Mouse (Mus musculus) megakaryocyte, adult 5-6 weeks (primary cell): ENCODE results near the gene Dnase1l2. TPM values are rescaled to one million over a fixed set of nuclear protein-coding genes. Genes with fewer than 3 reads are reported as not detected.

Experiments
- total RNA-seq, 2 experiments: library from RNA; stranded (forward) in 1 of 2; stranded (reverse) in 1 of 2; fragments of 153-499, 151-499 nt in 1 of 2; fragments of 221-1000, 200-1000 nt in 1 of 2; gene quantifications; 2 replicates each; pipeline versions ENCODE4 v1.2.3 to v1.2.4; 2015 to 2017

Dnase1l2 gene
- total RNA-seq, 2 experiments from 2014 or later, result 1.4 to 4.7 TPM

Other genes with a start within 250 kb of the Dnase1l2 start
- gene Tbc1d24, start 237.5 kb downstream of the Dnase1l2 start, total RNA-seq (2015), result 5.5 and 11.8 TPM in 2 replicates
- 4.0 and 4.6 TPM in 2 replicates for gene Tbc1d24, start 237.5 kb downstream of the Dnase1l2 start, total RNA-seq (2017)
- gene Ntn3, start 233.6 kb downstream of the Dnase1l2 start, total RNA-seq (2015), result 0.11 TPM in 1 of 2 replicates, not detected in the other
- gene Ntn3, start 233.6 kb downstream of the Dnase1l2 start, total RNA-seq (2017), result 0.08 TPM in 1 of 2 replicates, not detected in the other
- gene Tedc2, start 222.3 kb downstream of the Dnase1l2 start, total RNA-seq (2015), result 6.6 and 7.8 TPM in 2 replicates
- 12.3 and 13.5 TPM in 2 replicates for gene Tedc2, start 222.3 kb downstream of the Dnase1l2 start, total RNA-seq (2017)
- 34.1 and 35.1 TPM in 2 replicates for gene Ccnf, start 191.6 kb downstream of the Dnase1l2 start, total RNA-seq (2015)
- 40.4 and 49.4 TPM in 2 replicates for gene Ccnf, start 191.6 kb downstream of the Dnase1l2 start, total RNA-seq (2017)
- gene Abca17, start 92.0 kb downstream of the Dnase1l2 start, total RNA-seq (2015), result 0.41 and 0.58 TPM in 2 replicates
- gene Abca17, start 92.0 kb downstream of the Dnase1l2 start, total RNA-seq (2017), result 0.28 and 0.88 TPM in 2 replicates
- gene Abca3, start 91.2 kb downstream of the Dnase1l2 start, total RNA-seq (2015), result 40.2 and 43.6 TPM in 2 replicates
- gene Abca3, start 91.2 kb downstream of the Dnase1l2 start, total RNA-seq (2017), result 32.2 and 33.5 TPM in 2 replicates
- 93.0 and 102 TPM in 2 replicates for gene Rnps1, start 28.5 kb downstream of the Dnase1l2 start, total RNA-seq (2015)
- 115 and 125 TPM in 2 replicates for gene Rnps1, start 28.5 kb downstream of the Dnase1l2 start, total RNA-seq (2017)
- 26.0 and 30.6 TPM in 2 replicates for gene Eci1, start 16.5 kb downstream of the Dnase1l2 start, total RNA-seq (2015)
- 10.2 and 19.1 TPM in 2 replicates for gene Eci1, start 16.5 kb downstream of the Dnase1l2 start, total RNA-seq (2017)
- gene E4f1, start 27.2 kb upstream of the Dnase1l2 start, total RNA-seq (2015), result 20.7 and 27.5 TPM in 2 replicates
- 14.2 and 14.5 TPM in 2 replicates for gene E4f1, start 27.2 kb upstream of the Dnase1l2 start, total RNA-seq (2017)
- gene Pgp, start 27.3 kb upstream of the Dnase1l2 start, total RNA-seq (2015), result 20.7 and 25.5 TPM in 2 replicates
- gene Pgp, start 27.3 kb upstream of the Dnase1l2 start, total RNA-seq (2017), result 14.5 and 14.6 TPM in 2 replicates
- 0.75 TPM in 1 of 2 replicates, not detected in the other for gene Bricd5, start 30.8 kb upstream of the Dnase1l2 start, total RNA-seq (2015)
- gene Bricd5, start 30.8 kb upstream of the Dnase1l2 start, total RNA-seq (2017), result 0.26 TPM in 1 of 2 replicates, not detected in the other
- gene Mlst8, start 36.0 kb upstream of the Dnase1l2 start, total RNA-seq (2015), result 12.5 and 14.6 TPM in 2 replicates
- 42.3 and 43.2 TPM in 2 replicates for gene Mlst8, start 36.0 kb upstream of the Dnase1l2 start, total RNA-seq (2017)
- not detected in 2 replicates for gene Caskin1, start 45.5 kb upstream of the Dnase1l2 start, total RNA-seq (2015)
- not detected in 2 replicates for gene Caskin1, start 45.5 kb upstream of the Dnase1l2 start, total RNA-seq (2017)
- gene Traf7, start 84.8 kb upstream of the Dnase1l2 start, total RNA-seq (2015), result 46.4 and 48.1 TPM in 2 replicates
- 81.3 and 82.8 TPM in 2 replicates for gene Traf7, start 84.8 kb upstream of the Dnase1l2 start, total RNA-seq (2017)
- gene Rab26, start 91.1 kb upstream of the Dnase1l2 start, total RNA-seq (2015), result 0.42 and 0.57 TPM in 2 replicates
- gene Rab26, start 91.1 kb upstream of the Dnase1l2 start, total RNA-seq (2017), result 0.95 and 1.1 TPM in 2 replicates
- 7.8 and 10.8 TPM in 2 replicates for gene Pkd1, start 106.7 kb upstream of the Dnase1l2 start, total RNA-seq (2015)
- 13.1 and 19.9 TPM in 2 replicates for gene Pkd1, start 106.7 kb upstream of the Dnase1l2 start, total RNA-seq (2017)
- gene Tsc2, start 189.5 kb upstream of the Dnase1l2 start, total RNA-seq (2015), result 60.9 and 78.2 TPM in 2 replicates
- gene Tsc2, start 189.5 kb upstream of the Dnase1l2 start, total RNA-seq (2017), result 25.5 and 32.4 TPM in 2 replicates
- gene Nthl1, start 189.6 kb upstream of the Dnase1l2 start, total RNA-seq (2015), result 0.50 and 2.1 TPM in 2 replicates
- 3.4 and 4.7 TPM in 2 replicates for gene Nthl1, start 189.6 kb upstream of the Dnase1l2 start, total RNA-seq (2017)
- 0.30 and 1.4 TPM in 2 replicates for gene Slc9a3r2, start 207.2 kb upstream of the Dnase1l2 start, total RNA-seq (2015)
- 1.1 and 1.5 TPM in 2 replicates for gene Slc9a3r2, start 207.2 kb upstream of the Dnase1l2 start, total RNA-seq (2017)
- not detected in 2 replicates for gene Npw, start 215.4 kb upstream of the Dnase1l2 start, total RNA-seq (2015)
- gene Npw, start 215.4 kb upstream of the Dnase1l2 start, total RNA-seq (2017), result not detected in 2 replicates
- gene Zfp598, start 226.6 kb upstream of the Dnase1l2 start, total RNA-seq (2015), result 18.1 and 19.2 TPM in 2 replicates
- 12.7 and 17.8 TPM in 2 replicates for gene Zfp598, start 226.6 kb upstream of the Dnase1l2 start, total RNA-seq (2017)
- gene Syngr3, start 246.8 kb upstream of the Dnase1l2 start, total RNA-seq (2015), result not detected in 2 replicates
- not detected in 2 replicates for gene Syngr3, start 246.8 kb upstream of the Dnase1l2 start, total RNA-seq (2017)